Mouse (Mus musculus): ENCODE measurements around the gene Bbx.

- TF ChIP-seq GATA1 (IDR thresholded peaks at IDR 0.05; ENCODE audit: borderline replicate concordance, low read length) (no peak), FLI1 (IDR thresholded peaks at IDR 0.05; ENCODE audit: low read length) (no peak)
Observed at GRCm38 (mm10) chr16:50211231-50211630, 221.0 kb downstream of the Bbx start.
